Mouse (Mus musculus): Measurements from ENCODE around the gene Jagn1. TPM values are rescaled to one million over a fixed set of nuclear protein-coding genes. Genes with fewer than 3 reads are reported as not detected.

Gene Jagn1
- polyA plus RNA-seq, 1 experiment from 2014 or later, result 84.3 TPM

DNA sequence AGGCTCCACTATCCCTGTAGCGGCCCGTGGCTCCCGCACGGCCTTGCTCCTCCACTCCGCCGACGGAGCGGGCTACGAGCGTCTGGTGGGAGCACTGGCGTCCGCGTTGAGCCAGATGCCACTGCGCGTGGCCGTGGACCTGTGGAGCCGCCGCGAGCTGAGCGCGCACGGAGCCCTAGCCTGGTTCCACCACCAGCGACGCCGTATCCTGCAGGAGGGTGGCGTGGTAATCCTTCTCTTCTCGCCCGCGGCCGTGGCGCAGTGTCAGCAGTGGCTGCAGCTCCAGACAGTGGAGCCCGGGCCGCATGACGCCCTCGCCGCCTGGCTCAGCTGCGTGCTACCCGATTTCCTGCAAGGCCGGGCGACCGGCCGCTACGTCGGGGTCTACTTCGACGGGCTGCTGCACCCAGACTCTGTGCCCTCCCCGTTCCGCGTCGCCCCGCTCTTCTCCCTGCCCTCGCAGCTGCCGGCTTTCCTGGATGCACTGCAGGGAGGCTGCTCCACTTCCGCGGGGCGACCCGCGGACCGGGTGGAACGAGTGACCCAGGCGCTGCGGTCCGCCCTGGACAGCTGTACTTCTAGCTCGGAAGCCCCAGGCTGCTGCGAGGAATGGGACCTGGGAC is 40.2 kb downstream of the Jagn1 start:
- peak; percentile 64 for ATAC-seq
- peak overlapping the region; percentile 84 for H3K4me2 ChIP-seq (replicated peaks)
- under 1% methylated on average over 65 of the region's 65 CpGs for WGBS
- H3K4me3 ChIP-seq (replicated peaks), result peak overlapping the region; percentile 65
- peaks cover 41% of the 10 kb centered on the region for H3K4me1 ChIP-seq (replicated peaks)
- H3K27ac ChIP-seq, result peak overlapping the region; percentile 90
- H3K9ac ChIP-seq (replicated peaks), result peak overlapping the region; percentile 74
- H3K9me3 ChIP-seq, result no peaks in the 10 kb centered on the region
- peaks cover 8% of the 10 kb centered on the region for H3K36me3 ChIP-seq
- H3K27me3 ChIP-seq, result peaks cover 24% of the 10 kb centered on the region; the same call in 1 of the 2 replicates

DNA sequence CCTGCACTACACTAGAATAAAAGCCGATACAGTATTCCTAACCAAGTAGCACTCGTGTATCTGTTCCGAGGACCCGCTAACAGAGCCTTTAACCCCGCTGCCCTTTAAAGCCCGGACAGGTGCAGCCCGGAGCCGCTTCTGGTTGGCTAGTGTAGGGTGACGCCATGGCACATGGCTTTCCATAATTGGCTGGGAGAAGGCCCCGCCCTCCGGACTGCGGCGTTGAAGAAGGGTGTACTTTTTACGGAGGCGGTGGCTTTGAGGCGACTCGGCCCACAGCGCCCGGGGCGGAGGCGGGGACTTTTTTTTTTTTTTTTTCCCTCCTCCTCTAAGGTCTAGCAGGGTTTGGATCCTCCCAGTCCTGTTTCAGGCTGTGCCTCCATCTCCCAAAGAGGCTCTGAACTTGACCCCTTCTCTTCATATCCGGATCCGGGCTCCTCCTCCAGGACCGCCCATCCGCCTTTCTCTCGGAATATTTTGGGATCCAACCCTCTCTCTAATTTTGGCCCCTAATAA is 40.8 kb downstream of the Jagn1 start, which contains the start of gene Creld1:
TSS of gene Creld1 (plus strand) at position 198 of the 516 bp plus-strand sequence.
- H3K4me2 ChIP-seq (replicated peaks), result peak within 1 kb of the TSS; percentile 84
- WGBS, result under 1% methylated on average over 26 of the region's 26 CpGs
- H3K9ac ChIP-seq (replicated peaks), result peak within 1 kb of the TSS; percentile 87
- peak; percentile 97 for ATAC-seq
- peaks cover 14% of the 10 kb centered on the region for H3K36me3 ChIP-seq
- H3K4me1 ChIP-seq (replicated peaks), result peaks cover 41% of the 10 kb centered on the region
- H3K9me3 ChIP-seq, result no peaks in the 10 kb centered on the region
- peaks cover 24% of the 10 kb centered on the region; the same call in 1 of the 2 replicates for H3K27me3 ChIP-seq
- peak within 1 kb of the TSS; percentile 65 for H3K4me3 ChIP-seq (replicated peaks)
- peak within 1 kb of the TSS; percentile 90 for H3K27ac ChIP-seq

DNA sequence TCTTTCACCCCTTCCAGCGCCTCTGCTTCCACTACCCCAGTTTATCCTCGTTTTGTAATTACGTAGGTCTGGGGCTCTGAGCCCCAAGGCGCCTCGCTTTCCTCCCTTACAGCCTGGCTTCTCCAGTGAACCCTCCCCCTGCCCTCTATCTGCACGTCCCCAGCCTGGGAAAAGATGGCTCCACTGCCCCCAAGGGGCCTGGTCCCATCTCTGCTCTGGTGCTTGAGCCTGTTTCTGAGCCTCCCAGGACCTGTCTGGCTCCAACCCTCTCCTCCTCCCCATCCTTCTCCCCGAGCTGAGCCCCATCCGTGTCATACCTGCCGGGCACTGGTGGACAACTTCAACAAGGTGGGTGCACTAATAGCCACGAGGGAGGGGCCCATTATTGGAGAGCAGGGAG is 41.4 kb downstream of the Jagn1 start:
- WGBS, result 6% methylated on average over 10 of the region's 10 CpGs
- Histone ChIP-seq H3K4me1 (replicated peaks) (peaks cover 41% of the 10 kb centered on the region), H3K27ac (peak overlapping the region; percentile 90), H3K9me3 (no peaks in the 10 kb centered on the region), H3K36me3 (peaks cover 19% of the 10 kb centered on the region), H3K27me3 (peaks cover 24% of the 10 kb centered on the region; the same call in 1 of the 2 replicates), H3K4me2 (replicated peaks) (peak overlapping the region; percentile 84), H3K9ac (replicated peaks) (peak overlapping the region; percentile 87), H3K4me3 (replicated peaks) (peak overlapping the region; percentile 65)
- ATAC-seq, result peak; percentile 75

DNA sequence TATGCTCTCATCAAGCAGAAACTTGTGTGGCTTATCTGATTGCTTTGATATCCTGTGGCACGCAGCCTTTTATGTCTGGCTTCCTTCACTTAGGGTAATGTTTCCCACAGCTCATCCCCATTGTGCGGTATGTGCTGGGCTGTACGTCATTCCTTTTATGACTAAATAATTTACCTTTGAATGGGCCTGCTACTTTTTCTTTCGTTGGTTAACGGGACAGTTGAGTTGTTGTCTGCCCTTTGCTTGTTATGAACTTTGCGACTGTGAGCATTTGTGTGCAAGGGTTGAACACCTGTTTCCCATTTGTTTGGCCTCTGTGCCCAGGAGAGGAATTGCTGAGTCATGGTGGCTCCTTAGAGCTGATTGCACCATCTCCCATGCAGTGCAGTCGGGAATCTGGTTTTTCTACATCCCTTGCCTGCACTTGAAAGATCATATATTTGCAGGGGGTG is 44.8 kb downstream of the Jagn1 start:
- H3K36me3 ChIP-seq, result peaks cover 51% of the 10 kb centered on the region
- no peak overlapping the region for H3K27ac ChIP-seq
- H3K9me3 ChIP-seq, result no peaks in the 10 kb centered on the region
- no peak overlapping the region for H3K4me2 ChIP-seq (replicated peaks)
- no peak overlapping the region for H3K4me3 ChIP-seq (replicated peaks)
- WGBS, result 64% methylated on average over 7 of the region's 7 CpGs
- peaks cover 34% of the 10 kb centered on the region for H3K4me1 ChIP-seq (replicated peaks)
- H3K9ac ChIP-seq (replicated peaks), result no peak overlapping the region
- ATAC-seq, result no peak
- no peaks in the 10 kb centered on the region for H3K27me3 ChIP-seq

DNA sequence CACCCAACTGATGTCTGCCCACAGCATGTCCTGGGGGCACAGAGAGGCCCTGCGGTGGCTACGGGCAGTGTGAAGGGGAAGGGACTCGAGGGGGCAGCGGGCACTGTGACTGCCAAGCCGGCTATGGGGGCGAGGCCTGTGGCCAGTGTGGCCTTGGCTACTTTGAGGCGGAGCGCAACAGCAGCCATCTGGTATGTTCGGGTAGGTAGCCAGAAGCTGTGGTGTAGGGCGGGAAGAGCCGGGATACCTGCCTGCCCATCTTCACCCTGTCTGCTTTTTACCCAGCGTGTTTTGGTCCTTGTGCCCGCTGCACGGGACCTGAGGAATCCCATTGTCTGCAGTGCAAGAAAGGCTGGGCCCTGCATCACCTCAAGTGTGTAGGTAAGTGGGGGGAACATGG is 47.0 kb downstream of the Jagn1 start:
- no peak overlapping the region for H3K4me2 ChIP-seq (replicated peaks)
- no peak overlapping the region for H3K4me3 ChIP-seq (replicated peaks)
- no peaks in the 10 kb centered on the region for H3K27me3 ChIP-seq
- H3K9me3 ChIP-seq, result no peaks in the 10 kb centered on the region
- peaks cover 26% of the 10 kb centered on the region for H3K4me1 ChIP-seq (replicated peaks)
- peaks cover 64% of the 10 kb centered on the region for H3K36me3 ChIP-seq
- WGBS, result 95% methylated on average over 14 of the region's 14 CpGs
- no peak for ATAC-seq
- no peak overlapping the region for H3K9ac ChIP-seq (replicated peaks)
- no peak overlapping the region for H3K27ac ChIP-seq

DNA sequence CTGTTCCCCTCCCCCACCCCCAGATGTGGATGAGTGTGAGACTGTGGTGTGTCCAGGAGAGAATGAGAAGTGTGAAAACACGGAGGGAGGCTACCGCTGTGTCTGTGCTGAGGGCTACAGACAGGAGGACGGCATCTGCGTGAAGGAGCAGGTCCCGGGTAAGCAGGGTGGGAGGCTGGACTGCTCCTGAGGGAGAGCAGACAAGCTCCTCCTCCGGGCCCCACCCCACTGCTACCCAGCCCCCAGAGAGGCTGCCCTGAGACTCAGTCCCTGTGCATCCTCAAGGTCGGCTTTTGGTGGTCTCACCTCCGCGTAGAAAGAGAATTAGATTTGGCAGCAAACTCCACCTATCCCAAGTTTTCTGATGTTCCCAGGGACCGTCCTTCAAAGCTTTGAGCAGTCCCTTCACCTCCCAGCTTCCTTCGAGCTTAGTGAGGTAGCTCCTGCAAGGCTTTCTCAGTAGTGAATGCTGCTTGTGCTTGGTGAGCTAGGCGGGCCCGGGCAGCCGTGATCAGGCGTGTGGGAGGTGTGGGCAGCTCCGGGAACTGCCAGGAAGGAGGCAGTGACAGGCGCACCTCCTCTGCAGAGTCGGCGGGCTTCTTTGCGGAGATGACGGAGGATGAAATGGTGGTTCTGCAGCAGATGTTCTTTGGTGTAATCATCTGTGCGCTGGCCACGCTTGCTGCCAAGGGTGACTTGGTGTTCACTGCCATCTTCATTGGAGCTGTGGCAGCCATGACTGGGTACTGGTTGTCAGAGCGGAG is 49.9 kb downstream of the Jagn1 start:
- Histone ChIP-seq H3K27ac (no peak overlapping the region), H3K9ac (replicated peaks) (no peak overlapping the region), H3K4me3 (replicated peaks) (no peak overlapping the region), H3K27me3 (peaks cover 14% of the 10 kb centered on the region), H3K4me2 (replicated peaks) (no peak overlapping the region), H3K36me3 (peaks cover 59% of the 10 kb centered on the region), H3K9me3 (no peaks in the 10 kb centered on the region), H3K4me1 (replicated peaks) (peaks cover 17% of the 10 kb centered on the region; the same call in 1 of the 2 replicates)
- no peak for ATAC-seq
- WGBS, result 83% methylated on average over 24 of the region's 24 CpGs

DNA sequence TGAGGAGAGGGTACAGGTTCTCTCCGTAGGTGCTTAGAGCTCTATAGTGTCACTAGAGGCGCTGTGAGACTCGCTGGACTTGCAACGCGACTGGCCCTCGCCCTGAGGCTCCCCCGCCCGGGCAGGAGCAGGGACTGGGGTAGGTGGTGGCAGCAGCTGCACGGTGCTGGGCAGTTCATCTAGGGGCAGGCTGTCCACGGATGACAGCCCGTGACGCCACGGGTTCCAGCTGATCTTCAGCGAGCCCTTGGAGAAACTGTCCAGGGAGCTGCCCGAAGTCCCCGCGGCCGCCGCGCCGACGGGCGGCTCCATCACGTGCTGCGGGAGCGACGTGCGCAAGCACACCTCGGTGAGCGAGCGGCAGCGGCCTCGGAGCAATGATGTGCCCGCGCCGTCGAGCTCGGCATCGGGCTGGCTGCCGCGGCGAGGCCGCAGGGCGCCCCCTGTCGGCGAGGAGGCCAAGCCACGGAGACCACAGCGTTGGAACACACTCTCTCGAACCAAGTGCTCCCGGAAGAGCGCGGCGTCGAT is 52.0 kb downstream of the Jagn1 start:
- H3K9me3 ChIP-seq, result no peaks in the 10 kb centered on the region
- peaks cover 17% of the 10 kb centered on the region; the same call in 1 of the 2 replicates for H3K4me1 ChIP-seq (replicated peaks)
- peaks cover 41% of the 10 kb centered on the region for H3K36me3 ChIP-seq
- WGBS, result 1% methylated on average over 54 of the region's 54 CpGs
- ATAC-seq, result peak; percentile 79
- H3K9ac ChIP-seq (replicated peaks), result peak overlapping the region; percentile 53
- H3K27me3 ChIP-seq, result peaks cover 14% of the 10 kb centered on the region
- H3K4me2 ChIP-seq (replicated peaks), result peak overlapping the region; percentile 58
- H3K4me3 ChIP-seq (replicated peaks), result peak overlapping the region; percentile 41
- H3K27ac ChIP-seq, result no peak overlapping the region

DNA sequence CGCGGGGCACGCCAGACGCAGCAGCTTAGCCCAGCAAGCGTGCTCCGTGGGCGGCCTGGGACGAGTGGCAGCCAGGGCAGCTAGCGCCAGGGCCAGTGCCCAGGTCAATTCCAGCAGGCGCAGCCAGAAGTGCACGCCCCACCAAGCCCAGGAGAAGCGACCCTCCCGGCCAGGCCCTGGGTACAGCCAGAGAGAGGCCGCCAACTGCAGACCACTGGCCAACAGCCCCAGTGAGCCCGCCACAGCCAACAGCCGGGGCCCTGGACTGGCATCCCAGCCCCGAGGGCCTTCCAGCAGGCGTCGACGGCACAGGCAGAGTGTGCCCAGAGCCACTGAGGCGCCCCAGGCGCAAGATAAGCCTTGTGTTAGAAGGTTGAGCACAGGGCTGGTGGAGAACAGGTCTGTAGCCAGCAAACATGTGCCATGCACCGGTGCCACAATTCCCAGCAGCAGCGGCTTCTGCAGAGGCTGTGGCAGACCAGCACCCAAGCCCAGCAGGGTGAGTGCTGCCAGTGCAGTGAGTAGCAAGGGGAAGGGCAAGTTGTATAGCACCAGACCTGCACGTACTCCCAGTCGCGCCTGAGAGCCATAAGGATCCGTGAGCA is 52.8 kb downstream of the Jagn1 start:
- peaks cover 18% of the 10 kb centered on the region for H3K27me3 ChIP-seq
- no peak overlapping the region for H3K27ac ChIP-seq
- H3K9me3 ChIP-seq, result no peaks in the 10 kb centered on the region
- WGBS, result 61% methylated on average over 28 of the region's 28 CpGs
- peak; percentile 22 for ATAC-seq
- 0 out of 2 replicates have a peak overlapping the region, but pooled peaks have one; percentile 1 for H3K9ac ChIP-seq (replicated peaks)
- peak overlapping the region; percentile 41 for H3K4me3 ChIP-seq (replicated peaks)
- H3K36me3 ChIP-seq, result peaks cover 33% of the 10 kb centered on the region
- H3K4me1 ChIP-seq (replicated peaks), result peaks cover 17% of the 10 kb centered on the region; the same call in 1 of the 2 replicates
- H3K4me2 ChIP-seq (replicated peaks), result peak overlapping the region; percentile 58

Small RNA genes lying within 50 kb of the gene (microRNA-seq; reads per million reads assigned to microRNA genes)
- gene Gm24387, result not detected

Other genes with a start within 250 kb of the Jagn1 start
- gene Lhfpl4, start 247.2 kb upstream of the Jagn1 start, polyA plus RNA-seq (2015; fragmentation: Nextera tagmentation; extraction: Ambion mirVana), result 55.0 and 55.5 TPM in 2 replicates
- gene Mtmr14, start 204.7 kb upstream of the Jagn1 start, polyA plus RNA-seq (2015; fragmentation: Nextera tagmentation; extraction: Ambion mirVana), result 40.4 and 45.0 TPM in 2 replicates
- gene Cpne9, start 160.3 kb upstream of the Jagn1 start, polyA plus RNA-seq (2015; fragmentation: Nextera tagmentation; extraction: Ambion mirVana), result 0.58 and 0.71 TPM in 2 replicates
- 19.4 and 21.4 TPM in 2 replicates for gene Brpf1, start 135.4 kb upstream of the Jagn1 start, polyA plus RNA-seq (2015; fragmentation: Nextera tagmentation; extraction: Ambion mirVana)
- gene Ogg1, start 115.6 kb upstream of the Jagn1 start, polyA plus RNA-seq (2015; fragmentation: Nextera tagmentation; extraction: Ambion mirVana), result 9.5 and 9.9 TPM in 2 replicates
- gene Camk1, start 98.6 kb upstream of the Jagn1 start, polyA plus RNA-seq (2015; fragmentation: Nextera tagmentation; extraction: Ambion mirVana), result 79.4 and 81.4 TPM in 2 replicates
- 64.5 and 74.7 TPM in 2 replicates for gene Tada3, start 64.7 kb upstream of the Jagn1 start, polyA plus RNA-seq (2015; fragmentation: Nextera tagmentation; extraction: Ambion mirVana)
- 393 and 407 TPM in 2 replicates for gene Arpc4, start 64.5 kb upstream of the Jagn1 start, polyA plus RNA-seq (2015; fragmentation: Nextera tagmentation; extraction: Ambion mirVana)
- gene Ttll3, start 53.3 kb upstream of the Jagn1 start, polyA plus RNA-seq (2015; fragmentation: Nextera tagmentation; extraction: Ambion mirVana), result 10.8 and 11.4 TPM in 2 replicates
- gene Rpusd3, start 23.2 kb upstream of the Jagn1 start, polyA plus RNA-seq (2015; fragmentation: Nextera tagmentation; extraction: Ambion mirVana), result 20.8 and 23.0 TPM in 2 replicates
- gene Cidec, start 6.8 kb upstream of the Jagn1 start, polyA plus RNA-seq (2015; fragmentation: Nextera tagmentation; extraction: Ambion mirVana), result 0.12 TPM in 1 of 2 replicates, not detected in the other
- gene Il17re, start 15.9 kb downstream of the Jagn1 start, polyA plus RNA-seq (2015; fragmentation: Nextera tagmentation; extraction: Ambion mirVana), result 0.13 TPM in 1 of 2 replicates, not detected in the other
- gene Il17rc, start 28.9 kb downstream of the Jagn1 start, polyA plus RNA-seq (2015; fragmentation: Nextera tagmentation; extraction: Ambion mirVana), result 0.96 and 1.4 TPM in 2 replicates
- gene Creld1, start 40.7 kb downstream of the Jagn1 start, polyA plus RNA-seq (2015; fragmentation: Nextera tagmentation; extraction: Ambion mirVana), result 49.4 and 56.5 TPM in 2 replicates
- 5.2 and 6.0 TPM in 2 replicates for gene Prrt3, start 59.4 kb downstream of the Jagn1 start, polyA plus RNA-seq (2015; fragmentation: Nextera tagmentation; extraction: Ambion mirVana)
- gene Emc3, start 89.1 kb downstream of the Jagn1 start, polyA plus RNA-seq (2015; fragmentation: Nextera tagmentation; extraction: Ambion mirVana), result 95.3 and 99.6 TPM in 2 replicates
- gene Fancd2, start 89.1 kb downstream of the Jagn1 start, polyA plus RNA-seq (2015; fragmentation: Nextera tagmentation; extraction: Ambion mirVana), result 4.2 and 4.5 TPM in 2 replicates
- gene Fancd2os, start 158.1 kb downstream of the Jagn1 start, polyA plus RNA-seq (2015; fragmentation: Nextera tagmentation; extraction: Ambion mirVana), result not detected in 2 replicates
- 227 and 229 TPM in 2 replicates for gene Brk1, start 162.2 kb downstream of the Jagn1 start, polyA plus RNA-seq (2015; fragmentation: Nextera tagmentation; extraction: Ambion mirVana)
- 60.2 and 60.6 TPM in 2 replicates for gene Vhl, start 181.4 kb downstream of the Jagn1 start, polyA plus RNA-seq (2015; fragmentation: Nextera tagmentation; extraction: Ambion mirVana)
- 0.99 and 1.3 TPM in 2 replicates for gene Irak2, start 195.9 kb downstream of the Jagn1 start, polyA plus RNA-seq (2015; fragmentation: Nextera tagmentation; extraction: Ambion mirVana)